Mouse (Mus musculus) lung, postnatal 0 days (tissue): ENCODE data around the gene Vav2.

Experiments used
- CTCF ChIP-seq: IDR thresholded peaks from 2 replicates; pipeline ENCODE4 v1.5.1; 2016; ENCODE audit warnings: antibody characterized with exemption, mild to moderate bottlenecking
- EP300 ChIP-seq: IDR thresholded peaks from 2 replicates; pipeline ENCODE4 v1.6.1; 2016; ENCODE audit warnings: antibody characterized with exemption, mild to moderate bottlenecking, control low read depth

DNA sequence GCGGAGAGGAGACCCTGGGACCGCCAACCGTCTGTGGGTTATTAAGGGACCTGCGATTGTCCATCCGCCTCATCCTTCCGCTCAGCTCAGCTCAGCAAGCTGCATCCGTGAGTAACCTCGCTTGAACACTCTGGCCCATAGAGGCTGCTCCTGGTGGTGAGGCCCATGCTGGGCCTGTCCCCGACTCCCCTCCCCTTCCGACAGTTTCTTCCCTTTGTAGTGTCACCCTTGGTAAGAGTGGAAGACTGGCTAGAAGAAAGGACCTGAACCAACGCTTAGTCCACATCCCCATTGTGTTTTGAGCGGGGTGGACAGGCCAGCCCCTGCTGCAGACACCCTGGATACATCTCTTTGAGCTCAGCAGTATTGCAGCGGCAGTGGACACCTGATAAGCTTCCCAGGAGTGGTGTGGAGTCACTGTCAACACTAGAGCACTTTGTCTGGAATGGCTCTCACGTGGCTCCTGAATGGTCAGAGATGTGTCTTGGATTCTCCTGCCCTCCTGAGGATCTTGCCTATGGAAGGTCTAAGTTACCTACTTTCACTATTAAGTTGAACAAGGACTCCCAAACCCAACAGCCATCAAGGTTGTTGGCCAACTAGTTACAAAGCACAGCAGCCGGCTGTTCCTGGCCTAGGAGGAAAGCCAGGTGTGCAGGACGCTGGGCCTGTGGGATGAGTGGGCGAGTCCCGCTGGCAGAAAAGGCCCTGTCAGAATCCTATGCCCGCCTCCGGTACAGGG lies 16.0 kb upstream of the Vav2 start:
- TF ChIP-seq EP300 = no peak
- no peak for TF ChIP-seq CTCF
